Mouse (Mus musculus) thymus, adult 2 months (tissue): ENCODE measurements around the gene Ctnna3.

Experiments
- CTCF ChIP-seq: fragments of 200-500 bp; IDR thresholded peaks from 2 replicates; pipeline ENCODE4 v1.5.1; 2012; ENCODE audit warnings: mild to moderate bottlenecking, control low read depth, low read length, moderate library complexity, borderline replicate concordance; ENCODE audit not compliant: control insufficient read depth, poor library complexity, insufficient read depth; ENCODE audit errors: extremely low read depth
- POLR2A ChIP-seq: fragments of 200-500 bp; IDR thresholded peaks from 2 replicates; pipeline ENCODE4 v1.6.1; 2012; ENCODE audit warnings: mild to moderate bottlenecking, low read length, control low read depth, moderate library complexity; ENCODE audit not compliant: control insufficient read depth, poor library complexity, insufficient read depth; ENCODE audit errors: extremely low read depth

- TF ChIP-seq POLR2A (no peak), CTCF (no peak)
Measured at GRCm38 (mm10) chr10:64075944-64076343, 646.0 kb downstream of the Ctnna3 start.
